Mouse (Mus musculus) frontal cortex, postnatal 14 days (tissue): ENCODE data around the gene Sost.
"Not testable (repeated sequence)": the region's sequence is repeated elsewhere in the genome, so short reads cannot be mapped to it uniquely, and the experiment has no call there.

Experiments used
- DNase-seq, 2 experiments: peaks; one replicate each; pipeline ENCODE4 v3.0.0; 2022; ENCODE audit warnings: low spot score in 2 of 2

The Sost gene

DNA sequence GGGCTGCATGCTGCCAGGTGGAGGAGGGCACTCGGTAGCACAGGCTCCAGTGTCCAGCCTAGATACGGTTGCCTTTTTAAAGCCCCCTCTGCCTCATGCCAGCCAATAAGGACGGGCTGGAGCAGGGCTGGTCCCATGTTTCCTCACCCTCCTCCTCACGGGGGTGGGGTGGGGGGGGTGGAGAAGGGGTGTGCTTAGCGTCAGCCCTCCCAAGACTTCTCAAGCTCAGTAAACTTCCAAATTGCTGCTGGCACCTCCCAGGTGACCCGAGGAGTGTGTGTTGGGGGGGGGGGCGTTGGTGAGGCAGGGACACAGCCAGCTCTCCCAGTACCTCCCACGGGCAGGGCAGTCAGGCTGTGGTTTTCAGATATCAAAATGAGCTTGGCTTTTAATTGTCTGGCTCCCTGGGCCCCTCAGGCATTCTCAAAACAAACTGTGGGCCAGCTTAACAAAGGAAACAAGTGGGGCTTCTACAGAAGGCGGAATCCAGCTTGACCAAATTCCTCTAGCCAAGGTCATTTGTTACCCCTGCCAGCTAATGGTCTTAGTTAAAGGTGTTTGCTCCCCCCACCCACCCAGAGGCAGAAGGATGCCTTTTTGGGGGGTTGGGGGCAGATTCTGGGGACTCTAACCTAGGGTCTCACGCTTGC lies at the start of gene Sost:
Gene Sost (minus strand): TSS at position 51 of the 650 bp plus-strand sequence.
- DNase-seq = no peak

- DNase-seq = no peak
These were observed 49.3 kb upstream of the Sost start for GRCm38 (mm10) chr11:102016136-102016535.

GRCm38 (mm10) chr11:102015472-102015871 lies 48.7 kb upstream of the Sost start:
- DNase-seq = no peak

DNA sequence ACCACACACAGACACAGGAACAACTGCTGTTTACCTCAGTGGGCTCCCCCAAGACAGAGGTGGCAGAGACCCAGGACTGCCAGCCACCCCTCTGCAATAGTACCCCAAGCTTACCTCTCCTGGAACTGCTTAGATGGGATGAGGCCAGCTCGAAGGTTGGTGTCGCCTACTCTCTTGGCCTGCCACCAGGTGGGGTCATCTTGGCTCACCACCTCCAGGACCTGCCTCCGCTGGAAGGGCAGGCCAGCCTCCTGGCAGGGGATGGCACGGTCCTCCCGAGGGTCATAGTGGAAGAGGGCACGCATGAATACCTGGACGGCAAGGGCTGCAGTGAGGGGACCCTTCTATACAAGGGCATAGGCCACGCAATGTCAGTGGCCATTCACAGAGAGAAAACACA lies 46.4 kb upstream of the Sost start:
- DNase-seq = no peak

DNA sequence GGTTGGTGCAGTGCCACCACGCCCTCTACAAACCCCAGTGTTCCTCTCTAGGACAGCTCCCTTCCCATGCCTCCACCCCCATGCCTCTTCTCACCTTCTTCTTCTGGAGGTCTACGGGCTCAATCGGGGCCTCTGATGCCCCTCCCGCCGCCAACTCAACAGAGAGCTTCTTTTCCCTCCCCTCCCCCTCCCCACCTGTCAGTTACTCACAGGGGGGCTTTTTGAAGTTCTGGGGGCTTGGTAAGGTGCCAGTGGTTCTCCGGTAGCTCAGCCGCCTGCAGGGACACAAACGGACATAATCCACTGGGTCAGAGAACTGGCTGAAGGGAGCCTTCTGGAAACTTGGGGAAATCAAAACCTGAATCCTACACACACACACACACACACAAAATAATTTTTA lies 44.7 kb upstream of the Sost start:
- no peak for DNase-seq

DNA sequence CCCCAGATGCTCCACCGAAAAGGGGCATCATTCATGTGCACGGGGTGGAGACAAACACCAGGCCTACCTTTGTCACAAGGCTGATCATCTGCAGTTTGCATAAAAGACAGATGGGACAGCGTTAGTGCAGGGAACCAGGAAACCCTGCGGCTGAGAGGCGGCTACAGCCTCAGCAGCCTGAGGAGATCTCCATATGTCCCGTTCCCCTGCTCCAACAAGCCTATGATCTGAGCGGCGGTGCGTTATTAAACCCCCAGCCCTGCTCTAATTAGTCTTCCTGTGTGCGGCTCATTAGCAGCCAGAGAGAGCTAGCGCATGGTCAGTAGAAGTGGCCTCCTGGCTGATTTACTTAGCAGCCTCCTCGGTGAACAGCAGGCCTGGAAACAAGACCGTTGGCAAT lies 43.3 kb upstream of the Sost start:
- no peak for DNase-seq

DNA sequence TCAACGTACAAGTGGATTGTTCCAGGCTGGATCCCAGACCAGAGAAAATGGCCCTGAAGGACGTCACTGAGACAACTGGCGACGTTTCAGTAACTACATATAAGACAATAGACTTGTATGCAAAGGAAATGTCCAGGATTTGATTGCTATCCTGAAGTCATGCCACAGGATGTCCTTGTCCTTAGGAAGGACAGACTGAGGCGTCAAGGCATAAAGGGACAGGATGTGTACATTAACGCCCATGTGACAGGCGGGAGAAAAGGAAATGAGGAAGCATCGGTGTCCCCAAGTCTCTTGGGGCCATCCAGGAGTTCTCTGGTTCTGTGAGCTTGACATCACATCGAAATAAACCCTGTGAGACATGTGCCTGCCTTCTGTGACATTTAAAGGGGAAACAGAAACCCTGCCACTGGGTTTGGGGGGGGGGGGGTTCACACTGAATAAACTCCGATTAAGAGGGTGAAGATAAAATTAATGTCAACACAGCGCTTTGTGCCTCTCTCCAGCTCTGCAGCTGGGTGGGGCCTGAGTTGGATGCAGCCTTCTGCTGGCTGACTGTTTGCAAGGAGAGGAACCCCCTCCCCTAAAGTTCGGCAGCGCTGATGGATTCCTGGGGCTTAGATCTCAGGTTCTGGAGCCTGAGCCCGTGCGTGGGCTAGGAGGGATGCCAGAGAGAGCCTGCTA lies 42.3 kb upstream of the Sost start:
- DNase-seq = no peak

DNA sequence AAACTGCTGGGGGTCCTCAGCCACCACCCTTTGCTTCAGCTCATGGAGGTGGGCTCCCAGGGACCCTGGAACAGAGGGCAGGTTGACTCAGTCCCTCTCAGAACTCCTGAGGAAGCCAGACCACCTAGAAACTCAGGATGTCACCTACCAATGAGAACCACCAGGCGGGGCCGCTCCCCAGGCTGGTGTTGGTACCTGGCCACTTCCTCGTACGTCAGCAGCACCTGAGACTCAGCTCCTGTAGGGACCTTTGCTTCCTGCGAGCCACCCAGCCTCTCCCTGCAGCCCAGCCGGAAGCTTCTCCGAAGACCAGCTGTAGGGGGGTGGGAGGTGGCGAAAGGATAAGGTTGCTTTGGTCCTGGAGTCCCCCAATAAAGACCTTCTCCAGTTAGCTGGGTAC lies 41.6 kb upstream of the Sost start:
- no peak for DNase-seq

GRCm38 (mm10) chr11:102006688-102007087 lies 39.9 kb upstream of the Sost start:
- no peak for DNase-seq

DNA sequence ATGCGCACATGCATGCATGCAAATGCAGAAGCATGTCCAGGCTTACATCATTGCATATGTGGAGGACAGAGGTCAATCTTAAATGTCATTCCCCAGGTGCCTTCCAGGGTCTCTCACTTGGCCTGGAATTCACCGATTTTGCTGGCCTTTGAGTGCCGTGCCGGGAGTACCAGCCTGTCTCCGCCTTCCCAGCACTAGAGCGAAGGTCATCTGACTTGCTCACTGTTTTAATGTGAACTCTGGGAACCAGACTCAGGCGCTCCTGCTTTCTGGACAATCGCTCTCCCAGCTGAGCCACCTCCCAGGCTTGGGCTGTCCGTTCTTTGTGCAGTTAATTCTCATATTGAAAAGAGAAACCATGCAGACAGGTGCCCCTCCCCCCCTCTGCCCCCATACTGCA lies 39.5 kb upstream of the Sost start:
- no peak for DNase-seq

DNA sequence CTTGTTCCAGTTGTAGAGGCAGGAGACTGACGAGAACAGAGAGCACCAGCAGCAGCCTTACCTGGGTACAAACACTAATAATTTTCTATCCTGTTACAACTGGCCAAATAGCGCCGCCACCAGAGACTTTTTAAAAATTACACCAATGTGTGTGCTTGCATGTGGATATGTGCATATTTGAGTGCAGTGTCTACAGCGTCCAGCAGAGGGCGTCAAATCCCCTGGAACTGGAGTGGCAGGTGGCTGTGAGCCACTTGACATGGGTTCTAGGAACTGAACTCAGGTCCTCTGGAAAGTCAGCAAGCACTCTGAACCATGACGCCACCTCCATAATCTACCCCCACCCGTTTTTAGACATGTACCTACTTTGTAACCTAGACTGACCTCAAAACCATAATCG lies 37.4 kb upstream of the Sost start:
- DNase-seq = no peak

GRCm38 (mm10) chr11:101999466-101999865 lies 32.7 kb upstream of the Sost start:
- no peak for DNase-seq

DNA sequence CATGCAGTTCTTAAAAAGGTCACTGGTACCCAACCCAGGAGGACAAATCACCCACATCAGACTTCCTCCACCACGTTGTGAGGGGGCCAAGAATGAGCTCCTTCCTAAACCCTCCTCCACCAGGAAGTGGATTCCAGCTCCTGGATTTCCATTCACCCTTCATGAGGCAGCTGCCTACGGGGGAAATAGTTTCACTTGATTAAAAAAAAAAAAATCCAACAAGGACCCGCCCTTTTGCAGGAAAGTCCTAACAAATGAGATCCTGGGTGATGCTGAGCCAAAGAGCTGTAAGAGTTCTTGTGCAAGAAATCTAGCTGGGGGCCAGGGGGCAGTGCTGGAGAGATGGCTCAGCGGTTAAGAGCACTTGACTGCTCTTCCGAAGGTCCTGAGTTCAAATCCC lies 31.4 kb upstream of the Sost start:
- DNase-seq = no peak

- no peak for DNase-seq
These were observed 29.1 kb upstream of the Sost start for GRCm38 (mm10) chr11:101995938-101996337.

- no peak for DNase-seq
These were observed 27.3 kb upstream of the Sost start for GRCm38 (mm10) chr11:101994100-101994499.

DNA sequence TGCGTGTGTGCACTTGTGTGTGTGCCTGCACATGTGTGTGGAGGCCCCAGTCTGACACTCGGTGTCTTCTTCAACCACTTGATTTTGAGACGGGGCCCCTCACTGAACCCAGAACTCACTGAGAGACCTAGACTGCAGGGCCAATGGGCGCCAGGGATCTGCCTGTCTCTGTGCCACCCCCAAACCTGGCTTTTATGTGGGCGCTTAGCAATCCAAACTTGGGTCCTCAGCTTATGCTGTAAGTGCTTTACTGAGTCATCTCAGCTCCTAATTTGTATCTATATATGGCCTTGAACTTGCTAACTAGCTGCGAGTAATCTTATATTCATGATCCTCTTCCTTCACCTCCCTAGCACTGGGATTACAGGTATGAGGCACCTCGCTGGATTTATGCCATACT lies 25.6 kb upstream of the Sost start:
- no peak for DNase-seq

- no peak for DNase-seq
These were observed 25.0 kb upstream of the Sost start for GRCm38 (mm10) chr11:101991813-101992212.

DNA sequence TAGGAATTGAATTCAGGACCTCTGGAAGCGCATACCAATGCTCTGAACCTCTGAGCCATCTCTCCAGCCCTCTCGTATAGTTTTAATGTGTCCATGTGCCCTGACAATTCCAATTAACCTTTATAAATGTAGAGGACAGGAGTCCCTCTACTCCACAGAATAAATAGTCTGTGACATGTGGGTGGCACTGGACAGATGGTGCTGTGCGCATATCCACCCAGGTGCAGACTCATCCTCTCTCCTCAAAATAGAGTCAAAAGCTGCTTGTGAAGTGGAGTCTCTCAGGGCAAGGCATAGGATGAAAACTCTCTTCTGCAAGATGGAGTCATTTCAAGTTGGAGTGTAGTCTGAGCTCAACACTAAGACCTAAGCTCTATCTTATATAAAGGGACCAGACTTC lies 23.4 kb upstream of the Sost start:
- DNase-seq = no peak

- no peak for DNase-seq
These were observed 20.1 kb upstream of the Sost start, which contains the start of gene Dusp3 for GRCm38 (mm10) chr11:101986913-101987312. Dusp3 (minus strand) TSS chr11:101987013.

GRCm38 (mm10) chr11:101985990-101986389 lies 19.2 kb upstream of the Sost start:
- DNase-seq = peak; percentile 71 to 84

DNA sequence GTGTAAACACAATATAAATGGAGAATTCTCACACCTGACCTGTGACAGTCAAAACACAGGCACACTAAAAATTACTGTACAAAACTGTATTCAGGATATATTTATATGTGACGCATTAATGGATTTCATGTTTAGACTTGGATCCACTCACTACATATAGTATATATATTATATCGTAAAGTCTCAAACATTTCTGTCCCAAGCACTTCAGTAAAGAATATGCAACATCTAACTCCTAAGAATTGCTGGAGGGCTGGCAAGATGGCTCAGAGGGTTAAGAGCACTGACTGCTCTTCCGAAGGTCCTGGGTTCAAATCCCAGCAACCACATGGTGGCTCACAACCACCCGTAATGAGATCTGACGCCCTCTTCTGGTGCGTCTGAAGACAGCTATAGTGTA lies 18.6 kb upstream of the Sost start:
- DNase-seq = not testable (repeated sequence)

DNA sequence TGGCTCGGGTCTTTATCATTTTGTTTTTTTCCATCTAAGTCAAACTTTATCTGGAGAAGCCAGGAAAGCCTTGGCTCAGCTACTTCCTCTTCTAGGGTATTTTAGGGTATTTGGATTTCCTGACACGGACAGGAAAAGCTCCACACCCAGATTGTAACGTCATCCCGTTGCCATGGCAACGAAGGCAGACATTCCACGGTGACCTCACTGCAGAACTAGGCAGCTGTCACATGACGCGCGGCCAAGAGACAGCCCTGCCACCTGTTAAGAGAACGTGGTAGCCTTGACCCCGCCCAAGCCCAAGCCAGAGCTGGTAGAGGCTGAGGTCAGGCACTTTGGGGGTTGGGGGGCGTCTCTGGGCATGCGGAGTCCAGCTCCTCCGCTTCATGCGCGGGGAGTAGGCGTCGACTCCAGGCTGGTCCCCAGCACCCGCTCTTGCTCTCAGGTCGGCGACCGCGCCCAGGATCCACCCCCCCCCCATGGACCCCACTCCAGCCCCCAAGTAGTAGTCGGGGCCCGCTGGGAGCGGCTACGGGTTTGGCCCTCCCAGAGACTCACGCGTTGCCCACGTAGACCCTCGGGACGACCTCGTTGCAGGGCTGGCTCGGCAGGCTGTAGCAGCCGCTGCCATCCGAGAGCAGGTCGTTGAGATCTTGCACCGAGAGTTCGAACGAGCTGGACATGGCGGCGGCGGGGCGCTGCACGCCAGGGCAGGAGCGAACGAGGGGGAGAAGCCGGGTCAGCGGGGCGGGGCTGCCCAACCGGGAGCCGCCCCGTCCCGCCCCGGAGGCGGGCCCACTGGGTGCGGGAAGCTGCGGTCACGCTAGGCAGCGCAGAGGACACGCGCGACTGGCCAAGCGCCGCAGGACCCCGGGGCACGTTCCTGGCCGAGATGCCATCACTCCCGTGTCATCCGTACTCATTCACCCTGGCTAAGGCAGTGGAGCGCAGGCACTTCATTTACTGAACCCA lies 17.5 kb upstream of the Sost start, which contains the start of gene Cfap97d1:
Gene Cfap97d1 (plus strand): TSS at position 226 of the 972 bp plus-strand sequence.
- peak; percentile 90 to 92 for DNase-seq
